Mouse (Mus musculus) lung, adult 2 months (tissue): Measurements from ENCODE around the gene Acot6.

Source experiments
- CTCF ChIP-seq: fragments of 200-500 bp; IDR thresholded peaks from 2 replicates; pipeline ENCODE4 v1.5.1; 2011; ENCODE audit warnings: mild to moderate bottlenecking, low read length, control low read depth; ENCODE audit not compliant: insufficient read depth
- POLR2A ChIP-seq: fragments of 200-500 bp; IDR thresholded peaks from 2 replicates; pipeline ENCODE4 v1.6.1; 2011; ENCODE audit warnings: low read depth, mild to moderate bottlenecking, control low read depth, low read length, borderline replicate concordance; ENCODE audit errors: extremely low read depth

DNA sequence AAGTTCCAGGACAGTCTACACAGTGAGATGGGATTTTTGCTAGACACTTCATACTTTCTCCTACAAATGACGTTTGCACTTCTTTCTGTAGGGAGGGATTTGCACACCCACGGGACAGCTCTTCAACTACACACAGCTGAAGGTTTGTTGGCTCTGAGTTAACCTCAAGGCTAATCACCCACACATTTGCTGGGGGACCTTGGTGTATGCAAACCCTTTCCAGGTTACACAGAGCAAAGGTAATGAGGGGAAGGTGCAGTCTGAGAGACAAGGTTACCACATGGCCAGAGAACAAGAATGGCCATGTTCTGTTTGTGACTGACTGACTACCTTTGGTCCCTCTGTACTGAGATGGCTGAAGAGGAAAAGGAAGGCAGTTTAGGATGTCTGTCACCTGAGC lies 16.6 kb upstream of the Acot6 start:
- TF ChIP-seq CTCF (no peak), POLR2A (no peak)
